Mouse (Mus musculus): ENCODE measurements around the gene Olfr1402. TPM values are rescaled to one million over a fixed set of nuclear protein-coding genes. Genes with fewer than 3 reads are reported as not detected.

The Olfr1402 gene
- polyA plus RNA-seq, 1 experiment from 2014 or later = not detected

Other genes starting within 250 kb of the Olfr1402 start
- 57.0 and 60.7 TPM in 2 replicates for gene Bcl9, start 124.1 kb downstream of the Olfr1402 start, polyA plus RNA-seq (2014; fragmentation: Nextera tagmentation; extraction: Ambion mirVana)
- 4.3 and 5.3 TPM in 2 replicates for gene Chd1l, start 188.2 kb upstream of the Olfr1402 start, polyA plus RNA-seq (2014; fragmentation: Nextera tagmentation; extraction: Ambion mirVana)
- 0.32 and 0.46 TPM in 2 replicates for gene Fmo5, start 206.8 kb upstream of the Olfr1402 start, polyA plus RNA-seq (2014; fragmentation: Nextera tagmentation; extraction: Ambion mirVana)
- gene Prkab2, start 236.2 kb upstream of the Olfr1402 start, polyA plus RNA-seq (2014; fragmentation: Nextera tagmentation; extraction: Ambion mirVana) = 11.8 and 14.0 TPM in 2 replicates